Mouse (Mus musculus) bone marrow, adult 2 months (tissue): ENCODE results near the gene Hps3. TPM values are rescaled to one million over a fixed set of nuclear protein-coding genes. Genes with fewer than 3 reads are reported as not detected.
"Not testable (repeated sequence)": the region's sequence is repeated elsewhere in the genome, so short reads cannot be mapped to it uniquely, and the experiment has no call there.

ENCODE experiments used
- H3K27ac ChIP-seq: fragments of 200-500 bp; 2 replicates; pipeline ENCODE4 v1.5.1; 2012; ENCODE audit warnings: low read depth, mild to moderate bottlenecking, control low read depth, inconsistent platforms, low read length; ENCODE audit not compliant: control insufficient read depth, poor library complexity, insufficient read depth
- H3K4me1 ChIP-seq: fragments of 200-500 bp; 2 replicates; pipeline ENCODE4 v1.6.1; 2011; ENCODE audit warnings: low read length; ENCODE audit not compliant: control insufficient read depth, insufficient read depth
- H3K4me3 ChIP-seq: fragments of 200-500 bp; replicated peaks from 2 replicates; pipeline ENCODE3; 2011; ENCODE audit warnings: mild to moderate bottlenecking, low read depth, low read length, control low read depth; ENCODE audit not compliant: control insufficient read depth
- CTCF ChIP-seq: fragments of 200-500 bp; IDR thresholded peaks from 2 replicates; pipeline ENCODE4 v1.5.1; 2011; ENCODE audit warnings: low read length, control low read depth; ENCODE audit not compliant: control insufficient read depth, insufficient read depth
- POLR2A ChIP-seq: fragments of 200-500 bp; IDR thresholded peaks from 2 replicates; pipeline ENCODE4 v1.6.1; 2011; ENCODE audit warnings: low read depth, mild to moderate bottlenecking, control low read depth, low read length, borderline replicate concordance; ENCODE audit not compliant: control insufficient read depth
- WGBS: fragments of 180-500 bp; shearing (Covaris S2); methylation state at CpG from one replicate; pipeline ENCODE4 v1.1.7; 2018; 5-methylcytosine and 5-hydroxymethylcytosine counted together
- polyA plus RNA-seq: library from polyadenylated mRNA; stranded (reverse); fragments of >200 nt; gene quantifications from 2 replicates; pipeline ENCODE4 v1.2.4, GENCODE M21; 2011; ENCODE audit warnings: low replicate concordance; ENCODE audit not compliant: missing spikeins, insufficient read depth, insufficient read length

Gene Hps3
- polyA plus RNA-seq, result 12.8 and 19.1 TPM in 2 replicates

DNA sequence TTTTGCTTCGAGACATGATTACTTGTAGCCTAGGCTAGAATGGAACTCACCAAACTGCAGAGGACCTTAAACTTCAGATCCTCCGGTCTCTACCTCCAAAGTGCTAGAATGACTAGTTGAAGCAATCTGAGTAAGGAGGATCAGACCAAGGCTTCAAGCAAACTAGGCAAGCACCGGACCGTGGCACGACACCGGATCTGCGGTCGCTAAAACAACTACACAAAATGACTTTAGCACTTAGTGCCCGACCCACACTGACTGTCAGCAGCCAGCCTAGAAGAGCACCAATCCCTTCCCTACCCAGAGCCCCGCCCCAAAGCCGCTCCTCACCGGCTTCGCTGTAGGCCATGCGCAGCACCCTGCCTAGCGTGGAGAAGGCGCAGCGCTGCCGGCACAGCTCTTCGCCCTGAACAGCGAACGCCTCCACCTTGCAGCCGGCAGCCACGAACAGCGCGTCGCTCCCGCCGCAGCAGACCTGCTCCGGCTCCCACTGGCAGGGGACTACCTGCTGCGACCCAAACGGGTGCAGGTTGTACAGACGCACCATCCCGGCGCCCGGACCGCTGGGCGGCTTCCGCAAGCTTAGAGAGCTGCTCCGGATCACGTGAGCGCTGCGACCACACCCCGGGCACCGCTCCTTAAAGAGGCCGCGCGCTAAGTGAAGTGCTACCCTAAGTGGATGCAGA is at the start of gene Hps3:
Hps3 (minus strand) TSS at position 597 of the 686 bp plus-strand sequence.
- H3K4me3 ChIP-seq, result peak within 1 kb of the TSS; percentile 97
- TF ChIP-seq CTCF (no peak), POLR2A (peak; percentile 77; the same call in 1 of the 2 replicates)
- peaks cover 5% of the 10 kb centered on the region; the same call in 1 of the 2 replicates for H3K4me1 ChIP-seq
- WGBS, result under 1% methylated on average over 47 of the region's 47 CpGs
- H3K27ac ChIP-seq, result peak within 1 kb of the TSS; percentile 97

DNA sequence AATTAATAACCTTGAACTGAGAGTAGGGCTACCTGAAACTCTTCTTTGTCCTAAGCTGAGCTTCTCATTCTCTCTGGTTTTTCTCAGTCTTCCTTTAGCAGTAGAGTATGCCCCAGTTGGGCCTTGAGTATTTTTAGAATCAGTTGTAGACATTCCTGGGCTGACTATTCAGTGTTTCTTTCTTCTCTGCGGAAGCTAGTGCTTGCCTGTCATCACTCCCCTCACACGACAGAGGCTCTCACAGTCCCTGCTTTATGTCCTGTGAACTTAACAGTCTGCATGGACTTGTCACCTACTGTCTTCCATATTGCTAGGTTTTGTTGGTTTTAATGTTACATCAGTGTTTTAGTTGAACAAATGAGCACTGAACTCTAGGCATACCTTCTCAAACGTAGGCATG is 47.0 kb upstream of the Hps3 start:
- Histone ChIP-seq H3K4me3 (no peak overlapping the region), H3K4me1 (no peaks in the 10 kb centered on the region), H3K27ac (no peak overlapping the region)
- TF ChIP-seq POLR2A (no peak), CTCF (no peak)
- WGBS, result 87% methylated on average over 3 of the region's 3 CpGs

DNA sequence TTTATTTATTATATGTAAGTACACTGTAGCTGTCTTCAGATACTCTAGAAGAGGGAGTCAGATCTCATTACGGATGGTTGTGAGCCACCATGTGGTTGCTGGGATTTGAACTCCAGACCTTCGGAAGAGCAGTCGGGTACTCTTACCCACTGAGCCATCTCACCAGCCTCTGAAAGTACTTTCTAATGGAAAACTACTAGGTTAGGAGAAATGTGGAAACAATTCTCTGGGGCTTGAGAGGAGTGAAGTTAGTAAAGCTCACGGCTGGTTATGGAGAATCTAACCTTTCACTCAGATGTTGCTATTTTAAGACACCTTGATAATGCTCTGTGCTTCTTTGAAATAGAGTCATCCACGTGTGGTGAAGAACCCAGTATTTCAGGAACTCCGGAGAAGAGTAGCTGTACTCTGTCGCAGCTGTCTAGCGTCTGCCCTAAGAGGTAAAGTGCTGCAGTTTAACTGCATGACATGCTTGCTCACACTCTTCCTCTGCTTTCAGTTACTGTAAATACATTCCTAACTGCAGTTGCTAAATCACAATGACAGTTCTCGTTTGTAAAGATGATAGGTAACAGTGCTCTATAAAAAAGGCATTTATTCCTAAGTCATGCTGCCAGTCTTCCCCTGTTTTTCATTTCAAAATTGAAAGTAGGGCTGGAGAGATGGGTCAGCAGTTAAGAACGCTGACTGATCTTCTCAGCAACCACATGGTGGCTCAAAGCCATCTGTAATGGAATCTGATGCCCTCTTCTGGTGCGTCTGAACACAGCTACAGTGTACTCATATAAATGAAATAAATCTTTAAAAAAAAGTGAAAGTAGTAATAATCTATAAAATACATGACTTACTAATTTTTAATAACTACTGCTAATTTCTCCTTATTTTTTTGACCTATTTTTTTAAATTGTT is 41.3 kb upstream of the Hps3 start:
- Histone ChIP-seq H3K4me1 (no peaks in the 10 kb centered on the region), H3K27ac (no peak overlapping the region), H3K4me3 (no peak overlapping the region)
- no peak for TF ChIP-seq POLR2A
- no peak for TF ChIP-seq CTCF
- 68% methylated on average over 11 of the region's 11 CpGs for WGBS

DNA sequence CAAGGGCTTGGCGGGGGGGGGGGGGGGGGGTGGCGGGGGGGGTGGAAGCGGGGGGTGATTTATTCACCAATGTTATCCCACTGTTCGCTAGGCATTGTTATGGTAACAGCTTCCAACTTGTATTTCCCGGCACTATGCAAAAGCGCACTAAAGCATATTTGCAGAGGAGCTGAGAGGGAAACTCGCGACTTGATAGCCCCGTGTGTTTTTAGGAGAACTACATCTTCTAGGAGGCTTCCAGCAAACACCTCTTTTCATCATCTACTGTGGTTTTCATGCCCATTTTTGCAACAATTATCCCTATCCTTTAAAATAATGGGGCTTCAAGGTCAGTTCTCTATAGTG is 23.1 kb upstream of the Hps3 start:
- under 1% methylated on average over 6 of the region's 9 CpGs for WGBS
- Histone ChIP-seq H3K4me3 (peak overlapping the region; percentile 73), H3K27ac (no peak overlapping the region), H3K4me1 (no peaks in the 10 kb centered on the region; the same call in 1 of the 2 replicates)
- TF ChIP-seq CTCF, result no peak
- TF ChIP-seq POLR2A, result no peak

- Histone ChIP-seq H3K27ac (peak within 1 kb of the TSS; percentile 27), H3K4me1 (no peaks in the 10 kb centered on the region; the same call in 1 of the 2 replicates), H3K4me3 (peak within 1 kb of the TSS; percentile 73)
- TF ChIP-seq CTCF (peak; percentile 11; the same call in 1 of the 2 replicates), POLR2A (peak; percentile 53; the same call in 1 of the 2 replicates)
- WGBS, result under 1% methylated on average over 49 of the region's 54 CpGs
Measured at GRCm38 (mm10) chr3:20057306-20058196, 22.4 kb upstream of the Hps3 start, which contains the start of gene Hltf. Gene Hltf (plus strand): TSS chr3:20057811.

DNA sequence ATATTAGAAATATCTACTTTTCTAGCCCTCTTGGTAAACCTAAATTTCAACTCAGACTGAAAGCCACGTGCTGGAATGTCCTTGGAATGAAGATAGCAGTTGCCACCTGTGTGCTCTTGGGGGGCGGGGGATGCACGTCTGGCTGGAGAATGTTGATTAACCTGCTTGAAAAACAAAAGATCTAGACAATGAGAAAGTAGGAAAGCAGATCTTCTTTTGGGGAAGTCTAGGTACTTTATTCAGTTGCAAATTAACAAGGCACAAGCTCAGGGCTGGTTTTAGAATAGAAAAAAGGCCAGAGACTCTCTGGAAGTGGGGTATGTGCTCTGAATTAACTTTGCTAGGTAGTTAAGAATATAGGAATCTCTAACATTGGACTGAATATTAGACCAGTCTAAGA is 9.6 kb upstream of the Hps3 start:
- not testable (repeated sequence) for H3K4me3 ChIP-seq, H3K27ac ChIP-seq, H3K4me1 ChIP-seq
- 83% methylated on average over 3 of the region's 3 CpGs for WGBS

GRCm38 (mm10) chr3:20041461-20041860 is 6.3 kb upstream of the Hps3 start:
- H3K4me1 ChIP-seq, H3K4me3 ChIP-seq, H3K27ac ChIP-seq: not testable (repeated sequence)
- WGBS, result 90% methylated on average over 7 of the region's 7 CpGs

- H3K4me1 ChIP-seq, result peaks cover 5% of the 10 kb centered on the region; the same call in 1 of the 2 replicates
- no peak overlapping the region for H3K4me3 ChIP-seq
- no peak for TF ChIP-seq CTCF
- TF ChIP-seq POLR2A, result no peak
- no peak overlapping the region for H3K27ac ChIP-seq
- WGBS, result 83% methylated on average over 4 of the region's 4 CpGs
Measured at GRCm38 (mm10) chr3:20036069-20036468, 954 bp upstream of the Hps3 start.
